Mouse (Mus musculus) lung, postnatal 10 days (tissue): ENCODE results near the gene Tex26.

ENCODE experiments used
- DNase-seq: peaks from one replicate; pipeline ENCODE4 v3.0.0; 2021

The Tex26 gene

DNA sequence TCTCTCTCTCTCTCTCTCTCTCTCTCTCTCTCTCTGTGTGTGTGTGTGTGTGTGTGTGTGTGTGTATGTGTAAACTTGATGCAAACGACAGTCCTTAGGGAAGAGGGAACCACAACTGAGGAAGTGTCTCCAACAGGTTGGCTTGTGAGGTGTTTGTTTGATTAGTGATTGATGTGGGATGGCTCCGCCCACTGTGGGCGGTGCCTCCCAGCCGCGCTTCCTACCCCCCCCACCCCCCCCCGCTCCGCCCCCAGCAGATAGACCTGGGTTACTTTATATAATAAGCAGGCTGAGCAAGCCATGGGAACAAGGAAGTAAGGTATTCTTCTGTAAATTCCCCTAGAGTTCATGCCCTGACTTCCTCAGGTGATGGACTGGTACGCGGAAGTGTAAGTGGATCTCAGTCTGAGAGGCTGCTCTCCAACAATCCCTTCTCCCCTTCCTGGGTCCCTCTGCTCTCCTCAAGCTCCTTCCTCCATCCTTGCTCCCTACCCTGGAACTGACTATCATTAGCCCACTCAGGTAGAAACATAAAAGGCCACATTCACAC, 5.2 kb upstream of the Tex26 start:
- no peak for DNase-seq

DNA sequence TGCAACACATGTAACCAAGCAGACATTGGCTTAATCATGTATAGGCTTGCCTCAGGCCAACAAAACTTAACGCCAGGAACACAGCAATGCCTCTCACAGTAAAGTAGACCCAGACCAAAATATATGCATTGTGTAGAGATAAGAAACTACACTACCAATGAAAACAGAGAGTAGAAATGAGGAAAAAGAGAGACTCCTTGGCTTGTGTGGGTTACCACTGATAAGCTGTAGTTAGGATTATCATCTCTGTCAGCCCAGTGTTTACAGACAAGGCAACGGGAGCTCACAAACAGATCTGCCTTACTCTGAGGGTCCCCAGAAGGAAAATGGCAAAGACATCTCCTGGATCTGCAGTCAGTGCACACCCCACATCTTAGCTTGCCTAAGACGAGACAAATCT, 2.9 kb upstream of the Tex26 start:
- no peak for DNase-seq

DNA sequence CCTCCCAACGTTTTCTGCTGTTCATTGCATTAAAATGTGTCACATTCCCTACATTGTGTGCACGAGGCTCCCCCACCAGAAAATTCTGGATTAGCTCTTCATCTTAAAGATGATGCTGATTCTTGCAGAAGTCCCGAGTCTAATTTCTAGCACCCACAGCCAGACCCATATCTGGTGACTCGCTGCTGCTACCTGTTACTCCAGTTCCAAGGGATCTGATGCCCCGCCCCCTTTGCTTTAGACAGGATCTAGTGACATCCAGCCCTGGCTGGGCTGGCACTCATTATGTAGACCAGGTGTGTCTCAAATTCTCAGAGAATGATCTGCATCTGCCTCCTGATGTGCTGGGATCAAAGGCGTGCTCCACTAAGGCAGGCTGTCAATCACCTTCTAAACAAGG, 2.3 kb upstream of the Tex26 start:
- no peak for DNase-seq

DNA sequence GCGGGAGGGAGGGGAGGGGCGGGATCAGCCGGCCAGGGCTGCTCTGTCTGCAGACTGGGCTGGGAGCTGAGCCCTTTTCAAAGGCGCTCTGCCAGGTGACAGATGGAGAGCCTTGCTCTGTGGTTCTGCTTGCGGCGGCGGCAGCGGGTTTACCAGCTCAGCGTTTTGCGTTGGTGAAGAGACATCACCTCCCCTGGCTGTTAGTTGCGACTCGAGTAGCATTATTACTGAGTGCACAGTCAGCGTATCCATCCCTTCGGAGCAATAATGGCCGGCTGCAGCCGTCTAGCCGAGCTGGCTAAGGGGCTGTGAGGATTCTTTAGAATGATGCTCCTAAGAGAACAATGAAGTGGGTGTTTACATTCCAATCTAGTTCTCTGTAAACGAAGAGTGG, 717 bp downstream of the Tex26 start:
- peak; percentile 66 for DNase-seq

DNA sequence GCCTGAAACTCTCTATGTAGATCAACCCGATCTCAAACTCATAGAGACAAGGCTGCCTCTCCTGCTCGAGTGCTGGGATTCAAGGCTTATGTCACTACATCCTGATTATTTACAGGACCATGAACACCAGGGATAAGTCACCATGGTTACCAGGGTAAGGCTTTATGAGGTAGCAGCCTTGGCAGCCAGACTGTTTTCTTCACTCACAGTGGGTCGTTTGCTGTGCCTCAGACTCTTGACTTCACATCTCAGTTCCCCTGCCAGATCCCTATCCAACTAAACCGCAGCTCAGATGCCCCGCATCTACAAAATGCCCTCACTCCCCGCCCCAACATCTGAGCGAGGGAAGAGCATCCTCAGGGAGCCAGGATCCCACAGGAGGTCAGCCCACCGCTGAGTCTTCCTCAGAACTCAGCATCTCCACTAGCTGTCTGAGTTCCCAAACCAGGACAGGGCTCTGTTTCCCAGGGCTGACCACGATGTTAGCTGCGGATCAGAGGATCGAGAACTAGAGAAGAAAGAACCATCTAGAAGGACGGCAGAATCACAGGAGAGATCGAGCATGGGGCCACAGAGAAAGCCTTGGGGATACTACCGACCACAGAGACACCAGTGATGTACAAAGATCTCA, 2.3 kb downstream of the Tex26 start:
- DNase-seq, result no peak

DNA sequence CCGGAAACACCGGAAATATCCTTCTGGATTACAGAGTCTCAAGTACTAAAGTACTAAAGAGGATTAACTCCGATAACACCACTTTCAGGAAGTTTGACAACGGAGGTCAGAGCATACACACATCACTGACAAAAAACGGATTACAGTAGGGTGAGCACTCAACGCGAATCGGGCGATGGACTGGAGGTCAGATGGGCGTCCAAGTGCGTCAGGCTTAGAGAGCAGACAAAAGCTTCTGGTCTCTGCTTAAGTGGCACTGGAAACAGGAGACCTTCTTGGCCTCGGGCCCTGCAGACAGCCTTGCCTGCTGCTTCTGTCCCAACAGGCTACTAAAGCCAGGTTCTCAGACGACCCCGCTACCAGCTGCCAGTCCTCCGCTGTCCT, 2.8 kb downstream of the Tex26 start:
- DNase-seq, result no peak

DNA sequence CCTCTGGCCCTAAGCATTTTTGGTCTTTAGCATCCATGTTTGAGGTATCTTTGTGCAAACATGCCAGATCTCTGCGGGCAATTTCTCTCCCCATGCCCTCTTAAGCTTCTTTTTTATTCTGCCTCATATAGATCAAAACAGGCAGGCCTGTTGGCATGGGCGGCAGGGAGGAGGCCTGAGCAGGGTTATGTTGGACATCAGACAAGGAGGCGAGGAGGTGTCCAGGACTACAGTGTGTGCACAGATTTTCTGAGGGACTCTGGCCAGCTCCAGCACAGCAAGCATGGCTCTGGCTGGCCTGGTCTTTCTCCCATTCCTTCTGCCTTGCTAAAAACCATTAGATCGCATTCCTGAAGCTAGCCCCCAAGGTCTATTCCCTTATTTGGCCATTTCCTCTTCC, 5.0 kb downstream of the Tex26 start:
- DNase-seq, result no peak

DNA sequence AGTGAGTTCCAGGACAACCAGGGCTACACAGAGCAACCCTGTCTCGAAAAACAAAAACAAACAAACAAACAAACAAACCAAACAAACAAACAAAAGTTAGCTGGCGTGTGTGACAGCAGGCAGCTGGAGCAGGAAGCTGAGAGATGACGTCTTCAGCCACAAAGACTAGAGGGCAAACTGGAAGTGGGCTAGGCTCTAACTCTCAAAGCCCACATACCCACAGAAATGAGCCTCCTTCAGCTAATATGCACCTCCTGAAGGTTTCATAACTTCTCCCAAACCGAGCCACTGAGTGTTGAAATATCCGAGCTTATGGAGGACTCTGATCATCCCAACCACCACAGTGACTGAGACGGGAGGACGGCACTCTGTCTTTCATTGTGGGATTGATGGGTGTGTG, 7.0 kb downstream of the Tex26 start:
- no peak for DNase-seq

DNA sequence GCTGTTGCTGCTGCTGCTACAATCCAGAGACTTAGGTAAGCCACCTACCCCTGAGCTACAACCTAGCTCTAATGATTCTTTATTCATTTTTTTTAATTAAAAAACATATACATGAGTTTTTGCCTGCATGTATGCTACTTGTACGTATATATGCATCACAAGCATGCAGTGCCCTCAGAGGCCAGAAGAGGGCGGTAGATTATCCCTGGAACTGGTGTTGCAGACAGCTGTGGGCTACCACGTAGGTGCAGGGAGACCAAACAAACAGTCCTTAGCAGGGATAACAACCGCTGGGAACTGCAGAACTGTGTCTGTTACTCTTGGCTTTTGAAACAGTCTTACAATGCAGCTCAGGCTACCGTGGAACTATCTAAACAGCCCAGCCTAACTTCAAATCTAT, 8.3 kb downstream of the Tex26 start:
- no peak for DNase-seq

DNA sequence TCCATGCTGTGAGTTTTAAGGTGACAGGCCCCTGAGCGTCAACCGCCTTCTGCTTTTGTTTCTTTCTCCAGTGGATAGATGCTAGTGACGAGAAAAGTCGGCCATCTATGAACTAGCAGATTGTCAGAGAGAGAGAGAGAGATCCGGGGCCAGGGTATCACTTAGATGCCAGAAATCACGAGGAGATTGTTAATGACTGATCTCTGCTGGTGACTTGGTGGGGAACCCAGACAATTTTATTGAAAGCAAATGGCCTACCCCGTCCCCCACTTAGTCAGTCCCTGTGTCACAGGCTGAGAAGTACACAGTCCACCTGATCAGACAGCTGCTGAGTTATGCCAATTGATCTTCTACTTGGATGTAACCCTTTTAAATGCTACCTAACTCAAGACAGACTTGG, 9.9 kb downstream of the Tex26 start:
- DNase-seq, result no peak

DNA sequence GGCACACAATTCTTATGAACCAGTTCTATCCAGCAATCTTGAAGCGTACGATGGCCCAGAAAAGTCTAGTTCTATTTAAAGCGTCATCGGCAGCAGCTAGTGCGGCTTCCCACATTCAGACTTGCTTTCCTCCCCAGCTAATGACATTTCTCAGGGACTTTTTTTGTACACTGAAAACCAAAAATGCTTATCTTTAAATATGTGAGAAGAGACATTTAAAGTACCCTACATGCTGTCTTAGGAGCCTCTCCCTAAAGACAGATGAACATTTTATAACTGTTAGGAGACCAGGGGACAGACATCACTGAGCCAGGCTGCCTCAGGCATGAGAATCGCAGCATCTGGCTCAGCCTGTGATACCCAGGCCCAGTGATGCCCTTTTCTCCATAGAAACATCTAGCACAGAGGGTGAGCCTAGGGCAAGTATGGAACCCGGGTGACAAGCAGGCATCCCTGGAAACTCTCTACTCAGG, 11.8 kb downstream of the Tex26 start:
- DNase-seq, result no peak

DNA sequence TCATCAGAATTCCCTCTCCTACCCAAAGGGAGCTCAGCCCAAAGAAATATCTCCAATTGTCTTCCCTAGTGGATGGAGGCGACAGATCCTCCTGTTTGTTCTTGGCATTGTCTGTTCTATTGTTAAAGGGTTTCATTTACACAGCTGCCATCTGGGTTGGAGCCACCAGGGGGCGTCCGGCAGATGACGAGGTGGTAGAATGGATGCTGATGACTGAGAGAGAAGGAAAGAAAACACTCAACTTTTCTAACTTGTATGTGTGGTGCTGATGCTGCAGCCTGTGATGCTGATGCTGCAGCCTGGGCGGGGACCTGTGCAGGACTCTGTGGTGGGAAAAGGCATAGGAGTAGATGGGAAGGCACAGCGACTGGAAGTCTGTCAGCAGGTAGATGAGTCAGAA, 14.8 kb downstream of the Tex26 start:
- peak; percentile 75 for DNase-seq

DNA sequence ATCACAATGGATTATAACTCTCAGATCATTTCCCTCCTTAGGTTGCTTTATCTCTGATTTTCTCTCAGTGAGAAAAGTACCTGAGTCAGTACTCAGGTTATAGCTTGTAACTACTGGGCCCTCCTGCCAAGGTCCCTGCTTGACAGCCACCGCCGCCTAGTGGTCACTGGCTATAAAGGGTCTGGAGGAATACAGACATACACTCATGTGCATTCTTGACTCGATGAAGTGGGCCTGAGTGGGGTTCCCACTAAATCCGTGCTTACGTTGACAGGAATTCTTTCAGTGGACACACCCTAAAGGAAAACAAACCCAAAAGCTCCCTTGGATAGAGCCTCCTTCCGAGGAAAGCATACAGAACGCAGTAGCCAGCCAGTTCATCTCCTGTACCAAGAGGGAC, 17.1 kb downstream of the Tex26 start:
- DNase-seq, result peak; percentile 57

DNA sequence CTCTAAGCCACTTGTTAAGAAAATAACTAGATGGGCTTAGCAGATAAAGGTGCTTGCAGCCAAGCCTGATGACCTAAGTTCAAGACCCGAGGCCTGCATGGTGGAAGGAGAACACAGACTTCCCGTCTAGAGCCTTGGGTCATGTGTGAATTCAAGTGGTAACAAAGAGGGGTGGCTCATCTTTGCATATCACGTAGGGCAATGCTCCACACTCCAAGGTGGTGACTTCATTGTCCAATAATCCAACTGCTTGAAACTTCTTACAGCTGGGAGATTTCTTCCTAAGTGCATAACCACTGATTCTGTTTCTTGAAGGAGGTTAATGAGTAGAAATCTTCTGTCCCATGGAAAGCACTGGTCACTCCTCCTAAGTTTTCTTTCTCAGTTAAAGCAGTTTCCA, 22.6 kb downstream of the Tex26 start:
- no peak for DNase-seq

DNA sequence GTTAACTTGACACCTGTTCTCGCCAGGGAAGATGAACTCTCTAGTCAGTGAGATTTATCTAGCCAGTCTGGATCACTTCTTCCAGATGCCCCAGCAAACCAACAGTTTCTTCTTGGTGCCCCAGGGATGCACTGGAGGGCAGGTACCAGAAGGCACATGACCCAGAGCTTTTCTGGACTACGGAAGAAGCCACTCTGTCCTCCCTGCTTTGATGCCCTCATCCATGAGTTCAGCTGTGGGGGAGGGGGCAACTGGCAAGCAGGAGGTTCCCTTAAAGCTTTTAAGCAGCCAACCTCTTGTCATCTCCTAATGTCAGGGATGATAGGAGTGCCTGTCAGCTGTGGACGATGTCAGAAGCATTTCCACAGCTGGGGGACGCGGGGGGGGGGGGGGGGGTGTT, 25.8 kb downstream of the Tex26 start:
- DNase-seq, result no peak

DNA sequence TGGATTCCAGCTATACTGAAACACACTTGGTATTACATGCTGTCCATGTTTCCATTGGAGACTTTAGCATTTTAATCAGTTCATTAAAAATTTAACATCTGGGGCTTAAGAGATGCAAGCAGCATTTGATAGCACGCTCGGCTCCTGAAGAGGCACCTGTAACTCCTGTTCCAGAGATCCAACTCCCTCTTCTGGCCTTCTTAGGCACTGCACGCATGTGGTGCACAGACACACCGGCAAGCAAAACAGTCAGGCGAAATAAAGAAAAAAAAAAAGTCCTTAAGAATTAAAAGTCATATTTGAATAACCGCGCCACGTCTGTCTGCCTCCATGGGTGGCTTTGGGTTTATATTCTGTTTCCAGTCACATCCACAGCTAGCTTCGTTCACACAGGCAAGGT, 34.7 kb downstream of the Tex26 start:
- DNase-seq, result no peak

DNA sequence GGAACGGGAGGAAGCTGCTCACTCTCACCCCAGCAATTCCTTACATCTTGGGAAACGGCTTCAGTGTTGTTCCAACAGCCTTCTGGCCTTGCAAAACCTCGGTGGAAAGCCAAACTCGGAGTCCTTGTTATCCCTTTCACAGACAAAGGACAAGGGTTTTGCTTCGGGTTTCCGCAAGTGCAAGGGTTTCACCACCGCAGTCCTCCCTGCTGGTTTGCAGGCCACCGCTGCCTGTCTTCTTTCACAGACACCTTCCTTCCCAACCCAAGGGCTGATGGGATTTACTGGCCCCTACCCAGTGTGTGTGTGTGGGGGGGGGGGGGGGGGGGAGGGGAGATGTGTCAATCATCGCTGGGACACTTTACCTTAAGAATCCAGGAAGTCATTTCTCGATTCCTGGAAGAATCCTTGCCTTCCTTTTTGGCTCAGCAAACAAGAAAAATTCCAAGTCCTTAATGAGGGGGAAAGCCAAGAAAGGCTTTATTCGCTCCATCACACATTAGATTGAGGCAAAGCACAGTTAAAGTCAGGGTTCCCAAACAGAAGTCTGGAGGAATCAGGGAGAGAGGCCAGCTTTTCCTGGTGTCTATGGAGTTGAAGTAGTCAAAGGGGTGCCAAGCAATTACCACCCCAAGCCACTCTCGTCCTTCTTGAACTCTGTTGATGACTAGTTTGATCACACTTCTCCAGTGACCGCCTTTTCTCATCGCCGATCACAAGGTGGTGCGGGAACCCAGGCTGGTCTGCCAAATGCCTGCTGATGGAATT, 35.4 kb downstream of the Tex26 start:
- peak; percentile 51 for DNase-seq

DNA sequence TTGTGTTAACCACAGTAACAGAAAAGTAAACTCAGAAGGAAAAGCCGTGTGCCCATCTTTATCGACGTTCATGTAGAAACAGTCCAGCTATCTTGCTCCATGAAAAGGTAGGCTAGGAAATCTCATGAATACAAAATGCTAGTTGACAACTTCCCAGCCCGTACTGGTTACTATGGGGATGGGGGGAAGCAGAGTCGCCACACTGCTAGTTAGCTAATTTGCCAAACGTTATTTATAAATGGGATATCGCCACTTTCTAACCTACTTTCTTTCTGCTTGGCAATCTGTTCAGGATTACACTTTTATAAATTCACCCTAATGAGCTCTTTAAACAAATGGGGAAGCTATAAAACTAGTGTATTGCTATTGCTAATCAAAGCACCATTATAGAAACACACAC, 42.5 kb downstream of the Tex26 start:
- no peak for DNase-seq

DNA sequence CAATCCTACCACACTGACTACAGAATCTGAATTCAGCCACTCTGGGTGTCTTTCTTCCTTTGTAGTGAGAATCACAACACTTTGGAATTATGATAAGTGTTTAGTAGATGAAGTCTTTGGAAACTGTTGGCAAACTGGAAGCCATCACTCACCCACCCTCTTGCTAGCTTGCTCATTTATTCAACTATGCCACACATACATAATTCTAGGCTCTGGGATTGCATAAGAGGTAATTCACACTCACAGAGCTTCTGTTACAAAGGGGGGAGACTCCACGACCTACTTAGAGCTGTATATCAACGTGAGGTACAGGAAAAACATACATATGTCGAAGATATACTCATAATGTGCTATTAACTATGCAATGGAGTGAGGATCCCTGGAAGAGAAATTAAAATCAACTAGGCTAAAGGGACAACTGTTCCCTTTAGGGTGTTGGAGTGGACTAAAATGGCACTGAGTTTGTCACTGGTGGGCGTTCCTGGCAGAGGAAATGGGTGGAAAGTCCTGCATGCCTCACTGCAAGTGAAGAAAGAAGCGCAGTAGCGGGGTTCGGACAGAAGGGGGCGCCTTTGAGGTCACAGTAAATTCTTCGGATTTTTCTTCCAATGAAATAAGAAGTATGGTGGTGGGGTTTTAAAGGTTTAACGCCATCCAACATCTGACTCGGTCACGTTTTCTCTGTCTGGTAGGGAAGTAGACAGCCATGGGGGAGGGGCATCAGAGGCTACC, 44.0 kb downstream of the Tex26 start:
- no peak for DNase-seq

DNA sequence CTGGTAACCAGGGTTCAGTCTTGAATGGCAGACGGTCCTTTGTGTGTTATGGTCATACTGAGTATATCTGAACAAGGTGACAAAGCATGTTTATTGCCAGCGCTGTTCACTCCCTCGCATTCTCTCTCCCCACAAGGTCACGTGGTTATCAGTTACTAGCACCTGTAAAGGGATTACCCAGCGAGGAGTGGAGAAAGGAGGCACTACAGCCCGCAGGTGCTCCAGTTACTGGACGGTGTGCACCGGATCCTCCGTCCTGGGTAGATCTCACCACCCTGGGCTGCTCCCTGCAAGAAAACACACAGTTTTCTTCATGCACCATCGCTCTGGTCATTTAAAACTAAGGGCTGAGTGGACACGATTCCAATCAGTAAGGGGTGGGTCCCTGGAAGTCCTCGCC, 44.8 kb downstream of the Tex26 start:
- no peak for DNase-seq

DNA sequence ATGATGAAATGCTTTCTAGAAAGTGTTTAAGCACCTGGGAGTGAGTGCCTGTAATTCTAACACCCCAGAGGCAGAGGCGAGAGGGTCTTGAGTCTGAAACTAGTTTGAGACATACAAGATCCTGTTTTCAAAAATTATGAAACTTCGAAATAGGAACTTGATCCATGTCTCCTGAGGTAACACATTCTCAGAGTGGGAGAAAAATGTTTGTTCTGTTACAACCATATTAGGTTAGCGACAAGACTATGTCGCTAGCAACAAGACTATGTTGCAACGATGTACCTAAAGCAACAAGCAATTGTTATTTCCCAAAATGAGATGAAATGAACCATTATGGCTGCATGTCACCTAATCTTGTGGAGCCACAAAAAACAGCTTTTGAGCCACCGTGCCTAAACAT, 46.0 kb downstream of the Tex26 start:
- no peak for DNase-seq

DNA sequence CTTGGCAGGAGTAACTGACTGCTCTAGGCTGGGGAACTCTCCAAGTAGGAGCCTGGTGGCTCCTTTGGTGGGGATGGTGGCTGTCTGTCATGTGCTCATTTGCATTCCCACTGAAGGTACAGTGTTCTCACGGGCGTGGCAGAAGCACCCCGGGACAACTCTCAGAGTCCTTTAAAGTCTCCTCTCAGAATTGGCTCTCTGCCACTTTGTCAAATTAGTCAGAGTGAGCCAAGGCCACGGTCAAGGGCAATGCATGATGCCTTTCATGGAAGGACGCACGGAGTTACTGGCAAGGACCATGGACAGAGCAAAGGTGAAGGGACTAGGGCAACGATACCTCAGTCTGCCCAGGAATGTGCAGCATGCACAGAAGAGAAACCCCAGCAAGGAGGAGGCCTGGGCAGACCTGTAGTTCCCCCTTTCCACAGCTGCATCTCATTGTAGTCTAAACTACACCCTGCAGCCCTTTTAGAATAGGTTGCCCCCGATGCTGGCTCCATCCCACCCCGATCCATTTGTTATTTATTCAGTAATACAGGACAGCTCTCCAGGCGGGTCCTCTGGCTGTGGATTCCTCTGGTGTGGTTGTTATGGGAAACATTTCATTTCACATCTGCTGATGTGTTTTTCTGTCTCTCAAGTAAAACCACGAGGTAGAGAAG, 49.0 kb downstream of the Tex26 start:
- no peak for DNase-seq

DNA sequence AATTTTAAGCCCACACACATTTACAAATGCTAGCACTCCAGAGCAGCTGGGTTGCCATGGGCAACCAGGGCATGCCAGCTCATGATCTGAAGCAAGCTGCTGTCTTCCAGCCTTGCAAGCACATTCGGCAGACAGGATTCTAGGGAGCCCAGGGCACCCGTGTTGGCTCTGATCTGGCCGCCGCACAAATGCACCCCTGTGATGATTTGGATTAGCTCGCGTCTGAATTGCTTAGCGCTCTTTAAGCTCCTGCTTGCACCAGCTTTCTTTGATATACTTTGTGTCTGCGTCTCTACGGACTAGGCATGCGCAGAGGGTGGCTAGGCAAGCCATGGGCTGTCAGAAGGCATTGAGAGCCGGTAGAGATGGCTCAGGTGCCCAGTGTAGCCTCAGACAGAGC, 49.7 kb downstream of the Tex26 start:
- DNase-seq, result no peak
